Mouse (Mus musculus) midbrain, embryonic 10.5 days (tissue): ENCODE measurements at regions not wholly inside any gene's neighbourhood (a gene's known extent, or its start where the extent isn't known, plus 50 kb on each side); places are given as distances from the start of the nearest gene placed in this dataset.

ENCODE experiments used
- DNase-seq: peaks from one replicate; pipeline ENCODE4 v3.0.0-alpha.2; 2017; ENCODE audit warnings: low spot score
- H3K27ac ChIP-seq: fragments of 300-500 bp; sonication (generic); replicated peaks from 2 replicates; pipeline ENCODE4 v1.5.1; 2016; ENCODE audit warnings: mild to moderate bottlenecking
- H3K27me3 ChIP-seq: fragments of 300-500 bp; sonication (generic); 2 replicates; pipeline ENCODE4 v1.6.1; 2016; ENCODE audit warnings: low read depth, mild to moderate bottlenecking; ENCODE audit not compliant: poor library complexity, severe bottlenecking
- H3K36me3 ChIP-seq: fragments of 300-500 bp; sonication (generic); 2 replicates; pipeline ENCODE4 v1.6.1; 2016; ENCODE audit warnings: mild to moderate bottlenecking, moderate library complexity
- H3K4me1 ChIP-seq: fragments of 300-500 bp; sonication (generic); 2 replicates; pipeline ENCODE4 v1.6.1; 2016
- H3K4me3 ChIP-seq: fragments of 300-500 bp; sonication (generic); 2 replicates; pipeline ENCODE4 v1.5.1; 2016; ENCODE audit warnings: mild to moderate bottlenecking, moderate library complexity
- H3K9me3 ChIP-seq: fragments of 300-500 bp; sonication (generic); replicated peaks from 2 replicates; pipeline ENCODE4 v1.6.1; 2016; ENCODE audit warnings: mild to moderate bottlenecking
- WGBS: fragments of 180-500 bp; shearing (Covaris S2); methylation state at CpG from one replicate; pipeline ENCODE4 v1.1.7; 2016; 5-methylcytosine and 5-hydroxymethylcytosine counted together

DNA sequence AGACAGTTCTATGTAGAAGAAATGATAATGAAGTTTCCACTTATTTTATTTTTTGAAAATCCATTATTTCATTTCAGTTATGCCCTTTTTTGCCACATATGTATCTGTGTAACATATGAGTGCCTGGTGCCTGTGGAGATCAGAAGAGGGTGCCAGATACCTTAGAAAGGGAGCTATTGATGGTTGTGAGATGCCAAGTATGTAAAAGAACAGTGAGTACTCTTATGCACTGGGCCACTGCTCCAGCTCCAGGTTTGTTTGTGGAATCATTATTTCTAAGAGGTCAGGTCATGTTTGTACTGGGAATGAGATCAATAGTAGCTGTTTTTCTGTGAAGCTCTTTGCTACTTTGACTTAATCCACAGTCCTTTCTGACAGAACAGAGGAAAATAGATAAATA lies 68.1 kb downstream of the Cenpw start:
- no peak overlapping the region for H3K27ac ChIP-seq
- DNase-seq: no peak

DNA sequence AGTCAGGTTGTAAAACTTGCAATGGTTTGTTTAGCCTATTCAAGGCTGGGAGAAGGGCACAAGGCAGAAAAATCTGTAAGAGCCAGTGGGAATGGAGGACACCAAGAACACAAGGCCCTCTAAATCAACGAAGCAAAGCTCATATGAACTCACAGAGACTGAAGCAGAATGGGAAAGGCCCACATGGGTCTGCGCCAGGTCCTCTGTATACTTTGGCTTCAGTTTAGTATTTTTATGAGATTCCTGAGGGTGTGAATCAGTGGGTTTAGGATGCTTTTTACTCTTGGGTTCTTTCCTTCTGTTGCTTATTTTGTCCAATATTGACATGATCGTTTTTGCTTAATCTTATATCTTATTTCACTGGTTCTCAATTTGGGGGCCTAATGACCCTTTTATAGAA lies 90.0 kb downstream of the Cenpw start:
- WGBS: 78% methylated on average over 3 of the region's 3 CpGs
- Histone ChIP-seq H3K4me1 (no peaks in the 10 kb centered on the region), H3K27me3 (no peaks in the 10 kb centered on the region), H3K27ac (no peak overlapping the region), H3K4me3 (no peak overlapping the region), H3K9me3 (no peaks in the 10 kb centered on the region), H3K36me3 (no peaks in the 10 kb centered on the region)
- DNase-seq: no peak

More for the DNA sequence above, 68.1 kb downstream of the Cenpw start:
- Histone ChIP-seq H3K27me3 (no peaks in the 10 kb centered on the region), H3K9me3 (no peaks in the 10 kb centered on the region), H3K36me3 (no peaks in the 10 kb centered on the region), H3K4me3 (no peak overlapping the region), H3K4me1 (no peaks in the 10 kb centered on the region)

DNA sequence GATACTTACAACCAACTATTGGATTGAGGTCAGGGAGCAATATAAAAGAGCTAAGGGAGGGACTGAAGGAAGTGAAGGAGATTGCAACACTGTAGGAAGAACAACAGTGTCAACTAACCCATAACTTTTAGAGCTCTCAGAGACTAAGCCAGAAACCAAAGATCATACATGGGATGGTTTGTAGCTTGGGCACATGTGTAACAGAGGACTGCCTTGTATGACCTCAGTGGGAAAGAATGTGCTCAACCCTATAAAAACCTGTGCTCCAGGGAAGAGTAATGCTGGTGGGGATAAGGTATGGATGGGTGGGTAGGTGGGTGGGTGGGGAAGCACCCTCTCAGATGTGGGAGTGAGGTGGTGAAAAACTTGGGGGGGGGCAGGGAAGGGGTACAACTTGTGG lies 97.9 kb downstream of the Cenpw start:
- Histone ChIP-seq H3K27ac (no peak overlapping the region), H3K4me3 (no peak overlapping the region), H3K4me1 (no peaks in the 10 kb centered on the region), H3K36me3 (no peaks in the 10 kb centered on the region), H3K9me3 (no peaks in the 10 kb centered on the region), H3K27me3 (no peaks in the 10 kb centered on the region)
- DNase-seq: no peak

DNA sequence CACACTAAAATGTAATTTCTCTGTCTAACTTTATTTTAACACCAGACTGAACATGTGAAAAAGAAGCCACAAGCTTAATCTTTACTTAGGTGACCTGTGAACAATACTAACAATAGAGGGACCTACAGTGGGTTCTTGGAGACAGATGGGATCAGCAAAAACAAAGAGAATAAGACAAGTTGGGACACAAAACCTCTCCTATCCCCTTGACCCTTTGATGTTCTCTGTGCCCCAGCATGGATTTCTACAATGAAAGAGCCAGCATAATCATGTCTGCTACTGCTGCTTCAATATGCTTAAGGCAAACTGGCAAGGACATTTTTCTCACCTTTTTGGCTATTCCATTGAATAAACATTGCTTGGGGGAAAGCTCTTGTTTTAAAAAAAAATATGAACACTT lies 105.8 kb downstream of the Cenpw start:
- H3K4me1 ChIP-seq: peaks cover 38% of the 10 kb centered on the region
- H3K9me3 ChIP-seq: no peaks in the 10 kb centered on the region
- no peak overlapping the region for H3K4me3 ChIP-seq
- H3K36me3 ChIP-seq: no peaks in the 10 kb centered on the region
- H3K27me3 ChIP-seq: no peaks in the 10 kb centered on the region; the same call in 1 of the 2 replicates
- H3K27ac ChIP-seq: no peak overlapping the region
- no peak for DNase-seq

DNA sequence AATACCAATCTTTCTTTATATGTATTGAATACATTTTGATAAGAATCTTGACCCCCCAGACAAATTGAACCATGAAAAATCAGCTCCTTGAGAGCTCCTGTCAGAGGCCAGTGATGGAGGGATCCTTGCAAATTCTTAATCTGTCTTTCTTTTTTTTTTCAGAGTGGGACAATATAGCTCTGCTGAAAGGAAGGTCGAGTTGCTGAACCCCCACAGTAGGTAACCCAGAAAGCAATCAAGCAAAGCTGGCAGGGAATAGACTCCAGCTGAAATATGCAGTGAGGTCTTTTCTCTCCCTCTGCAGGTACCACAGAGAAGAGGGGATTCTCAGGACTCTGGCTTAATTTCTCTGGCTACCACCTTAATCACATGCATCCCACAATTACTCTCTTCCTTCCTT lies 108.8 kb downstream of the Cenpw start:
- H3K36me3 ChIP-seq: no peaks in the 10 kb centered on the region
- H3K4me1 ChIP-seq: peaks cover 34% of the 10 kb centered on the region
- H3K27me3 ChIP-seq: no peaks in the 10 kb centered on the region; the same call in 1 of the 2 replicates
- H3K4me3 ChIP-seq: no peak overlapping the region
- H3K27ac ChIP-seq: 0 out of 2 replicates have a peak overlapping the region, but pooled peaks have one; percentile 13
- no peak for DNase-seq
- 0% methylated on average over 1 of the region's 1 CpGs for WGBS
- no peaks in the 10 kb centered on the region for H3K9me3 ChIP-seq

DNA sequence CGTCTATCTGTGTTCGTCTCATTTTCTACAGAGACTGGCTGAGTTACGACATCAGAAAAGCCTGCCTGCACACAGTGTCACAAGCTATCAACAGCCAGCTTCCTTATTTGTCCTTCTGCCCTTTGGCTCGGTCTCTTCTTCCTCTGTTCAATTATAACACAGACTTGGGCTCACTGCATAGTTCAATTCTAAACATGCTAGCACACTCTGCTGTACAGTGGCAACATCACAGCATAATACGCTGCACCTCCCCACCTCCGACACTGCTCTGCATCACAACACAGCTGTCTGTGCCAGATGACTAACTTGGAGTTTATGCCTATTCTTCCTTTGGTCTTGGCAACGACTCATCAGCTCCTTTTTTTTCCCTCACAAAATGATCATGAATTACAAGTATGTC lies 111.0 kb downstream of the Cenpw start:
- DNase-seq: no peak
- no peaks in the 10 kb centered on the region; the same call in 1 of the 2 replicates for H3K27me3 ChIP-seq
- no peak overlapping the region for H3K27ac ChIP-seq
- WGBS: 67% methylated on average over 7 of the region's 7 CpGs
- H3K36me3 ChIP-seq: no peaks in the 10 kb centered on the region
- H3K9me3 ChIP-seq: no peaks in the 10 kb centered on the region
- peaks cover 17% of the 10 kb centered on the region for H3K4me1 ChIP-seq
- H3K4me3 ChIP-seq: no peak overlapping the region

DNA sequence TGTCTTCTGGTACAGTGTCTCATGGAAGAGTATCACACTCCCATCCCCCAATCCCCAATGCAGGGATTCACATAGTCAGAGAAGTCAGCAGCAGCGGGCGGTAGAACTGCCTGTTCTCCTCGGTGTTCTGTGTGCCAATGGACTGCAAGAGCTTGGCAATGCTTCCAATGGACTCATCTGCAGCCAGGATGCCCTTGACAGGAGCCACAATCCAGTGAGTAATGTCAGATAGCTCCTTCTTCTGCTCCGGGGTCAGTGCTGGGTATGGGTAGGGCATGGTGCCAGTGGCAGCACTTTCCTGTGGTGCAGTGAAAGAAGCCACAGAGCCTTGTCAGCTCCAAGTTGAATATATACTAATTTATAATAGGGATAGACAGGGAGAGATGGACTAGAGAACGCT lies 115.3 kb downstream of the Cenpw start:
- H3K36me3 ChIP-seq: no peaks in the 10 kb centered on the region
- DNase-seq: no peak
- H3K27me3 ChIP-seq: no peaks in the 10 kb centered on the region
- 94% methylated on average over 5 of the region's 5 CpGs for WGBS
- no peak overlapping the region for H3K27ac ChIP-seq
- no peaks in the 10 kb centered on the region for H3K4me1 ChIP-seq
- no peak overlapping the region for H3K4me3 ChIP-seq
- no peaks in the 10 kb centered on the region for H3K9me3 ChIP-seq

DNA sequence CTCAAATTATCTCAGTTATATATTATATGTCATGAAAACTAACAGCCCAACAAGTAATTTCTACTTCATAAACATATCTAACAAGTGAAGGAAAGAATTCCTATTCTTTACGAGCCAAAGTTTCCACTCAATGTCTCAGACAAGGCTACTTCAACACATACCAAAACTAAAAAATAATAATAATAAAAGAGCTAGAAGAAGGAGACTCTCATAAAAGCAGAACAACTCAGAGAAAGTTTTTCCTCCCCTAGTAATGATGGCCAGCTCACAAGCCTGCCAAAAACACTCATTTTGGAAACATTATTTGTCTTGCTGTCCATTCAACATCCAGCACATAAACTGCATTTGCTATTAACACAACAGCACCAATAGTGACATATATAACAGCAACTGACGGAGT lies 133.7 kb downstream of the Cenpw start:
- Histone ChIP-seq H3K4me3 (no peak overlapping the region), H3K36me3 (no peaks in the 10 kb centered on the region), H3K27ac (no peak overlapping the region), H3K4me1 (no peaks in the 10 kb centered on the region), H3K27me3 (no peaks in the 10 kb centered on the region), H3K9me3 (no peaks in the 10 kb centered on the region; the same call in 1 of the 2 replicates)
- 86% methylated on average over 2 of the region's 2 CpGs for WGBS
- DNase-seq: no peak

DNA sequence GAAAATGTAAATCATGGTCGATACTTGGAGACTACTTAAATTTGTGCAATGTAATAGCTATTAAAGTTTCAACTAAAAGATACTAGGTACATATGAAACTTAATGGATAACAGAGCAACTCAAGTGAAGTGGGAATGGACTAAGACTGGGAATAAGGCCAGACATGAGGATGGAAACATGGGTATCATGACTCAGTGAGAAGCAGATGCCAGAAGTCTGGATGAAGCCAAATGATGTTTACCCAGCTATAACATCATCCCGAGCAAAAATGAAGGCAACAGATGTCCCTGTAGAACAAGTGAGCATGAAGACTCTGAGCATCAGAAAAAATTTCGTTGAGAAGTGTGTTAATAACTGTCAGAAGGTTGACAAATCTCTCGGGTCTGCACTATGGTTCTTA lies 169.7 kb downstream of the Cenpw start:
- H3K4me3 ChIP-seq: no peak overlapping the region
- 79% methylated on average over 4 of the region's 4 CpGs for WGBS
- H3K27ac ChIP-seq: no peak overlapping the region
- H3K36me3 ChIP-seq: no peaks in the 10 kb centered on the region
- H3K4me1 ChIP-seq: no peaks in the 10 kb centered on the region
- no peaks in the 10 kb centered on the region for H3K27me3 ChIP-seq
- no peak for DNase-seq
- H3K9me3 ChIP-seq: no peaks in the 10 kb centered on the region

DNA sequence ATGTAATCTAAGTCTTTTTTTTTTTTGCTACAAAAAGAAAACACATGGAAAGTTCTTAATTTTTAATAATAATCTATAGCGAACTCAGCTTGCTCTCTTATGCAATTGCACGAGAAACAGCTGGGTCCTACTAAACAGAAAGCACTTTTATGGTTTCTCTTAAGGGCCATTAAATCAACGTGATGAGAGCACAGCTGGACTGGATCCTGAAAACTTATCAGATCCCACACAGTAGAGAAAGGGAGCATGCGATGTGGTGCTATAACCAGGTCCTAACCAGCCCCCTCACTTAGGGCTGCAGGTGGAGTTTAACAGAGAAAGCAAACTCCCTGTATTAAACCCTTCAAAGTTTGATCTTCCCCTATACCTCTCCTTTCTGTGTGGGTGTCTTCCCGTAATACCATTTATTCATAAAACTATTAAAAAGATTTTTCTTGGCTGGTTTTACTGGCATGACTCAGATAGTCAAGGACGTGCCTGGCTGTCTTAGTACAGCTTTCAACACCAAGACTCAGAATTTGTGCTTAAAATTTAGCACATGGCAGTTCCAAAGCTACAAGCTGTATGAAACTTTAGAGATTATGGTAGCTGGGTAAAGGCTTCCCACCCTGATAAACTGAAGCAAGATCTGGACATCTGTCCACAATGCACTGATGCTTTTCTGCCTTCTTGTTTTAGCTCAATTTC lies 197.3 kb downstream of the Cenpw start:
- DNase-seq: no peak
- H3K9me3 ChIP-seq: no peaks in the 10 kb centered on the region
- H3K27ac ChIP-seq: no peak overlapping the region
- H3K4me3 ChIP-seq: no peak overlapping the region
- no peaks in the 10 kb centered on the region for H3K27me3 ChIP-seq
- H3K4me1 ChIP-seq: no peaks in the 10 kb centered on the region
- WGBS: 87% methylated on average over 6 of the region's 6 CpGs
- no peaks in the 10 kb centered on the region for H3K36me3 ChIP-seq

DNA sequence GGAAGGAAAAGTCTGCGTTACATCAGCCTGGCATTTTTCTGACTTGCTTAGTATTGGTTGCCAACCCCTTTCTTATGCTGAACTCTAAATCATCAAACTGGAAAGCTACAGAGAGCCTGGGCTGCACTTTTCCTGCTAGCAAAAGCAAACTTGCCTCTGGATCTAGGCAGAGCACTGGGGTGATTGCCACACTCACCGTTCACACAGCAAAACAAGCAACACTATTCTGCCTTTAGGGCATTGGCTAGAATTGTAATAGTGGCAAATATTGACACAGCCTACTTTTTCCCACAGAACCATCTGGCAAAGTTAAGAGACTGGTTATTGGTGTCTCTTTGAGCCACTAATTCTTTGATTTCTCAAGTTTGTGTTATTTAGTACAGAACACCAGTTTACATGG lies 199.5 kb downstream of the Cenpw start:
- no peaks in the 10 kb centered on the region for H3K27me3 ChIP-seq
- WGBS: 88% methylated on average over 2 of the region's 2 CpGs

DNA sequence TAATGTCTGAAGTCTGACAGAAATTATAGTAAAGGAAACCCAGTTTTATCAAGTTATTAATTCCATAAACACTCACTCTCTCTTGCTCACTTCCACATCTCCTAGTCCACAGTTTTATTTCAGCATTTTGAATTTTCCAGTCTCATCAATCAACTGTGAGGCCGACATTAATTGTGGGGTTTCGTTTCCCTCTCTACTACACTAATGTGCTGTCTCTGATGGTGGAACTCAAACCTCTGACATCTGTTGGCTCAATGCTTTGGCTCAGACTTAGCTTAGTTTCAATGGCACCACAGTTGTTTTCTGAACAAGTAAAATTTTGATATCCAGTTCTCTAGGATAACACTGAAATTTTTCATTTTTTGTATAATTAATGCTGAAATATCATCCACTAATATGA lies 218.8 kb downstream of the Cenpw start:
- 96% methylated on average over 2 of the region's 2 CpGs for WGBS
- H3K27me3 ChIP-seq: no peaks in the 10 kb centered on the region

More for the DNA sequence above, 199.5 kb downstream of the Cenpw start:
- Histone ChIP-seq H3K9me3 (no peaks in the 10 kb centered on the region), H3K36me3 (no peaks in the 10 kb centered on the region), H3K4me1 (no peaks in the 10 kb centered on the region), H3K4me3 (no peak overlapping the region), H3K27ac (no peak overlapping the region)
- DNase-seq: no peak

More for the DNA sequence above, 218.8 kb downstream of the Cenpw start:
- no peaks in the 10 kb centered on the region for H3K36me3 ChIP-seq
- H3K27ac ChIP-seq: no peak overlapping the region
- H3K4me3 ChIP-seq: no peak overlapping the region
- no peaks in the 10 kb centered on the region for H3K9me3 ChIP-seq
- no peaks in the 10 kb centered on the region for H3K4me1 ChIP-seq
- no peak for DNase-seq
